Comparison of ENCODE assay signal across 12 mouse cellular contexts in genomic region chr10:53517770-53518598, GRCm38 (mm10).
DNase-seq lines count a peak whose midpoint lies in the region; ATAC-seq lines count a peak whose summit lies in the region.
"Had no signal": no experiment of that assay in that cellular context is flagged by ENCODE, and none has a peak within 500 bp of the region (broad histone marks: within the 10 kb centered on the region; RNA-seq: fewer than 3 reads in every experiment).

No protein-coding gene starts in this region.

- H3K4me2 ChIP-seq in heart, embryonic 12.5 days = peak overlapping the region; percentile 35; the same call in 1 of the 2 replicates
- no peak overlapping the region; the same call in 1 of the 2 replicates for H3K4me2 ChIP-seq in limb, embryonic 13.5 days (replicated peaks)

- no peak overlapping the region for H3K9ac ChIP-seq in heart, embryonic 12.5 days
- no peak overlapping the region for H3K9ac ChIP-seq in limb, embryonic 13.5 days

- no peak for ATAC-seq in heart, embryonic 12.5 days (ENCODE audit: insufficient number of reproducible peaks, low FRiP score)
- no peak for ATAC-seq in limb, embryonic 13.5 days (ENCODE audit: low FRiP score, low read depth)
- ATAC-seq in activated CD4-positive, CD25-positive, alpha-beta regulatory T cell, adult 4 months = no peak

- 76% methylated on average over 14 of the region's 14 CpGs for WGBS in heart, embryonic 12.5 days
- 76% methylated on average over 14 of the region's 14 CpGs for WGBS in limb, embryonic 13.5 days

- intact Hi-C loops in heart, postnatal 14 days (cut with DNase I) = no loop called here
- intact Hi-C loops in left cerebral cortex, postnatal 4 days (cut with DNase I) = no loop called here

- H3K36me3 ChIP-seq in heart, embryonic 12.5 days = no peaks in the 10 kb centered on the region
- H3K36me3 ChIP-seq in limb, embryonic 13.5 days = no peaks in the 10 kb centered on the region

- H3K27ac ChIP-seq in heart, embryonic 12.5 days (ENCODE audit: poor library complexity, severe bottlenecking) = peak overlapping the region; percentile 69
- H3K27ac ChIP-seq in limb, embryonic 13.5 days = peak overlapping the region; percentile 59
- H3K27ac ChIP-seq: macrophage had no signal

- no peaks in the 10 kb centered on the region for H3K9me3 ChIP-seq in heart, embryonic 12.5 days (replicated peaks)
- no peaks in the 10 kb centered on the region for H3K9me3 ChIP-seq in limb, embryonic 13.5 days

- no peak overlapping the region for H3K4me3 ChIP-seq in heart, embryonic 12.5 days
- no peak overlapping the region for H3K4me3 ChIP-seq in limb, embryonic 13.5 days

- DNase-seq in heart, postnatal 14 days = no peak
- peak; percentile 14 for DNase-seq in retina, postnatal 1 day
- no peak for DNase-seq in retina, embryonic 14.5 days (ENCODE audit: low spot score)
- DNase-seq in adrenal gland, adult 2 months = no peak
- DNase-seq in left cerebral cortex, postnatal 4 days = no peak
- DNase-seq: cerebellum, adult 9-11 months; gastrocnemius, postnatal 14 days; thymus, adult 18-20 months had no signal

- H3K4me1 ChIP-seq in heart, embryonic 12.5 days (replicated peaks) = peaks cover 13% of the 10 kb centered on the region
- H3K4me1 ChIP-seq in limb, embryonic 13.5 days = peaks cover 19% of the 10 kb centered on the region

- no peaks in the 10 kb centered on the region for H3K27me3 ChIP-seq in heart, embryonic 12.5 days (replicated peaks)
- no peaks in the 10 kb centered on the region for H3K27me3 ChIP-seq in limb, embryonic 13.5 days
